Mouse (Mus musculus) layer of hippocampus, adult 9-10 months (tissue): ENCODE results near the gene Prss40.
"Not testable (repeated sequence)": the region's sequence is repeated elsewhere in the genome, so short reads cannot be mapped to it uniquely, and the experiment has no call there.

Experiments
- DNase-seq: peaks from one replicate; pipeline ENCODE4 v3.0.0; 2022; ENCODE audit warnings: low spot score

Gene Prss40

GRCm38 (mm10) chr1:34535043-34535698 is 25.6 kb downstream of the Prss40 start, which contains the start of gene Cfc1:
TSS of gene Cfc1 (plus strand) at chr1:34535648.
- not testable (repeated sequence) for DNase-seq

GRCm38 (mm10) chr1:34534574-34534973 is 26.2 kb downstream of the Prss40 start:
- DNase-seq = not testable (repeated sequence)

- no peak for DNase-seq
These were observed 37.1 kb downstream of the Prss40 start for GRCm38 (mm10) chr1:34523647-34524046.

- DNase-seq = no peak
These were observed 37.9 kb downstream of the Prss40 start for GRCm38 (mm10) chr1:34522850-34523244.

- no peak for DNase-seq
These were observed 38.4 kb downstream of the Prss40 start for GRCm38 (mm10) chr1:34522205-34522849.

- DNase-seq = no peak
These were observed 42.5 kb downstream of the Prss40 start for GRCm38 (mm10) chr1:34518259-34518658.

- DNase-seq = not testable (repeated sequence)
These were observed 42.9 kb downstream of the Prss40 start for GRCm38 (mm10) chr1:34517797-34518196.

GRCm38 (mm10) chr1:34517297-34517696 is 43.4 kb downstream of the Prss40 start:
- DNase-seq = not testable (repeated sequence)

GRCm38 (mm10) chr1:34516595-34516994 is 44.1 kb downstream of the Prss40 start:
- no peak for DNase-seq

- DNase-seq = no peak
These were observed 47.7 kb downstream of the Prss40 start for GRCm38 (mm10) chr1:34513068-34513467.

- peak; percentile 22 for DNase-seq
These were observed 49.7 kb downstream of the Prss40 start for GRCm38 (mm10) chr1:34511027-34511426.

GRCm38 (mm10) chr1:34510575-34510981 is 50.2 kb downstream of the Prss40 start:
- DNase-seq = no peak

- no peak for DNase-seq
These were observed 52.8 kb downstream of the Prss40 start for GRCm38 (mm10) chr1:34507986-34508385.

GRCm38 (mm10) chr1:34505970-34506551 is 54.7 kb downstream of the Prss40 start:
- DNase-seq = no peak

GRCm38 (mm10) chr1:34505307-34505706 is 55.4 kb downstream of the Prss40 start:
- DNase-seq = no peak

GRCm38 (mm10) chr1:34502991-34503390 is 57.8 kb downstream of the Prss40 start:
- DNase-seq = no peak
